Mouse (Mus musculus) G1E (cell line): Measurements from ENCODE around the gene Tex22.

Source experiments
- CTCF ChIP-seq: IDR thresholded peaks from 2 replicates; pipeline ENCODE4 v1.5.1; 2012; ENCODE audit warnings: low read depth, low read length, inconsistent platforms, mixed read lengths
- GATA1 ChIP-seq: IDR thresholded peaks from 2 replicates; pipeline ENCODE4 v1.6.1; 2012; ENCODE audit warnings: borderline replicate concordance, low read length, inconsistent platforms, mixed read lengths
- POLR2AphosphoS5 ChIP-seq: IDR thresholded peaks from 2 replicates; pipeline ENCODE4 v1.6.1; 2012; ENCODE audit warnings: low read depth, low read length, inconsistent platforms; ENCODE audit not compliant: insufficient replicate concordance
- TAL1 ChIP-seq: conservative IDR thresholded peaks from 2 replicates; pipeline ENCODE4 v1.6.1; 2012; ENCODE audit warnings: low read depth, low read length, inconsistent platforms, mixed read lengths

- TF ChIP-seq TAL1, result no peak
- no peak for TF ChIP-seq CTCF
- TF ChIP-seq GATA1, result no peak
- no peak for TF ChIP-seq POLR2AphosphoS5
Observed at GRCm38 (mm10) chr12:113130732-113131131, 56.4 kb downstream of the Tex22 start.
